Mouse (Mus musculus) kidney, embryonic 16.5 days (tissue): ENCODE data around the gene Ntsr1. TPM values are rescaled to one million over a fixed set of nuclear protein-coding genes. Genes with fewer than 3 reads are reported as not detected.

ENCODE experiments used
- ATAC-seq: fragments of 200-750 bp; cut with Nextera tagmentation; 2 replicates; pipeline ENCODE4 v1.8.0; 2017; ENCODE audit warnings: moderate TSS enrichment; ENCODE audit not compliant: low FRiP score, low TSS enrichment
- H3K27ac ChIP-seq: fragments of 300-500 bp; sonication (generic); 2 replicates; pipeline ENCODE4 v1.5.1; 2014; ENCODE audit warnings: low read length
- H3K27me3 ChIP-seq: fragments of 300-500 bp; sonication (generic); 2 replicates; pipeline ENCODE4 v1.6.1; 2014; ENCODE audit warnings: low read length, control low read depth, mixed read lengths; ENCODE audit not compliant: insufficient read depth
- H3K36me3 ChIP-seq: fragments of 300-500 bp; sonication (generic); 2 replicates; pipeline ENCODE4 v1.6.1; 2014; ENCODE audit warnings: low read length, control low read depth, mixed read lengths; ENCODE audit not compliant: insufficient read depth
- H3K4me1 ChIP-seq: fragments of 300-500 bp; sonication (generic); 2 replicates; pipeline ENCODE4 v1.6.1; 2014; ENCODE audit warnings: low read length, control low read depth, mixed read lengths; ENCODE audit not compliant: insufficient read depth
- H3K4me2 ChIP-seq: fragments of 300-500 bp; sonication (generic); replicated peaks from 2 replicates; pipeline ENCODE4 v1.6.1; 2014; ENCODE audit warnings: low read depth, low read length
- H3K4me3 ChIP-seq: fragments of 300-500 bp; sonication (generic); 2 replicates; pipeline ENCODE4 v1.5.1; 2014; ENCODE audit warnings: mild to moderate bottlenecking, low read length
- H3K9ac ChIP-seq: fragments of 300-500 bp; sonication (generic); replicated peaks from 2 replicates; pipeline ENCODE4 v1.6.1; 2014; ENCODE audit warnings: low read length
- H3K9me3 ChIP-seq: fragments of 300-500 bp; sonication (generic); 2 replicates; pipeline ENCODE4 v1.6.1; 2016; ENCODE audit warnings: low read length, control low read depth
- WGBS: fragments of 180-500 bp; shearing (Covaris S2); extraction: QIAGEN DNeasy Blood & Tissue Kit; methylation state at CpG from one replicate; pipeline ENCODE4 v1.1.7; 2014; 5-methylcytosine and 5-hydroxymethylcytosine counted together
- polyA plus RNA-seq: library from polyadenylated mRNA; unstranded; fragments of >200 nt; fragmentation: Nextera tagmentation; extraction: Ambion mirVana; gene quantifications from 2 replicates; pipeline ENCODE4 v1.2.1, GENCODE M21; 2015

The Ntsr1 gene
- polyA plus RNA-seq, 1 experiment from 2014 or later: 7.4 TPM

- Histone ChIP-seq H3K36me3 (no peaks in the 10 kb centered on the region), H3K27ac (no peak overlapping the region), H3K4me1 (0 out of 2 replicates have a peak, but pooled peaks cover 4% of the 10 kb centered on the region), H3K4me3 (no peak overlapping the region), H3K4me2 (no peak overlapping the region), H3K9me3 (no peaks in the 10 kb centered on the region), H3K27me3 (no peaks in the 10 kb centered on the region), H3K9ac (no peak overlapping the region)
- 64% methylated on average over 9 of the region's 9 CpGs for WGBS
- no peak for ATAC-seq
Observed at GRCm38 (mm10) chr2:180469768-180470167, 30.0 kb upstream of the Ntsr1 start.

GRCm38 (mm10) chr2:180472306-180473079 is 27.3 kb upstream of the Ntsr1 start:
- 0 out of 2 replicates have a peak, but pooled peaks cover 4% of the 10 kb centered on the region for H3K4me1 ChIP-seq
- H3K9me3 ChIP-seq: no peaks in the 10 kb centered on the region
- no peak overlapping the region for H3K9ac ChIP-seq
- no peak overlapping the region for H3K27ac ChIP-seq
- H3K4me2 ChIP-seq: peak overlapping the region; percentile 37
- 5% methylated on average over 21 of the region's 21 CpGs for WGBS
- no peaks in the 10 kb centered on the region for H3K27me3 ChIP-seq
- H3K4me3 ChIP-seq: peak overlapping the region; percentile 12; the same call in 1 of the 2 replicates
- peak; percentile 39 for ATAC-seq
- no peaks in the 10 kb centered on the region for H3K36me3 ChIP-seq

GRCm38 (mm10) chr2:180473080-180473440 is 26.7 kb upstream of the Ntsr1 start:
- H3K27ac ChIP-seq: no peak overlapping the region
- WGBS: 28% methylated on average over 7 of the region's 7 CpGs
- no peaks in the 10 kb centered on the region for H3K36me3 ChIP-seq
- ATAC-seq: peak; percentile 87
- 0 out of 2 replicates have a peak, but pooled peaks cover 4% of the 10 kb centered on the region for H3K4me1 ChIP-seq
- H3K27me3 ChIP-seq: no peaks in the 10 kb centered on the region
- no peak overlapping the region for H3K9ac ChIP-seq
- no peaks in the 10 kb centered on the region for H3K9me3 ChIP-seq
- no peak overlapping the region for H3K4me3 ChIP-seq
- no peak overlapping the region for H3K4me2 ChIP-seq

- Histone ChIP-seq H3K4me2 (no peak overlapping the region), H3K36me3 (no peaks in the 10 kb centered on the region), H3K9me3 (no peaks in the 10 kb centered on the region), H3K4me1 (0 out of 2 replicates have a peak, but pooled peaks cover 4% of the 10 kb centered on the region), H3K27ac (no peak overlapping the region), H3K9ac (no peak overlapping the region), H3K4me3 (no peak overlapping the region), H3K27me3 (no peaks in the 10 kb centered on the region)
- ATAC-seq: no peak
- WGBS: 94% methylated on average over 3 of the region's 3 CpGs
Observed at GRCm38 (mm10) chr2:180474864-180475263, 24.9 kb upstream of the Ntsr1 start.

GRCm38 (mm10) chr2:180482274-180482673 is 17.5 kb upstream of the Ntsr1 start:
- H3K4me1 ChIP-seq: peaks cover 27% of the 10 kb centered on the region
- ATAC-seq: peak; percentile 88
- no peak overlapping the region for H3K4me3 ChIP-seq
- no peaks in the 10 kb centered on the region for H3K9me3 ChIP-seq
- H3K9ac ChIP-seq: no peak overlapping the region
- WGBS: 4% methylated on average over 16 of the region's 16 CpGs
- no peaks in the 10 kb centered on the region for H3K36me3 ChIP-seq
- H3K27ac ChIP-seq: peak overlapping the region; percentile 61
- H3K27me3 ChIP-seq: no peaks in the 10 kb centered on the region
- H3K4me2 ChIP-seq: peak overlapping the region; percentile 17

- Histone ChIP-seq H3K9me3 (no peaks in the 10 kb centered on the region), H3K27me3 (no peaks in the 10 kb centered on the region), H3K4me1 (peaks cover 27% of the 10 kb centered on the region), H3K4me2 (no peak overlapping the region), H3K36me3 (no peaks in the 10 kb centered on the region), H3K4me3 (no peak overlapping the region), H3K9ac (no peak overlapping the region), H3K27ac (peak overlapping the region; percentile 39; the same call in 1 of the 2 replicates)
- peak; percentile 60 for ATAC-seq
- 25% methylated on average over 4 of the region's 4 CpGs for WGBS
Observed at GRCm38 (mm10) chr2:180484882-180485281, 14.9 kb upstream of the Ntsr1 start.

GRCm38 (mm10) chr2:180485306-180485705 is 14.5 kb upstream of the Ntsr1 start:
- Histone ChIP-seq H3K9me3 (no peaks in the 10 kb centered on the region), H3K36me3 (no peaks in the 10 kb centered on the region), H3K27me3 (no peaks in the 10 kb centered on the region), H3K4me2 (no peak overlapping the region), H3K27ac (peak overlapping the region; percentile 39; the same call in 1 of the 2 replicates), H3K4me1 (peaks cover 27% of the 10 kb centered on the region), H3K9ac (no peak overlapping the region), H3K4me3 (no peak overlapping the region)
- peak; percentile 21; the same call in 1 of the 2 replicates for ATAC-seq
- 44% methylated on average over 3 of the region's 3 CpGs for WGBS

- Histone ChIP-seq H3K9ac (no peak overlapping the region), H3K4me3 (no peak overlapping the region), H3K36me3 (no peaks in the 10 kb centered on the region), H3K4me1 (0 out of 2 replicates have a peak, but pooled peaks cover 4% of the 10 kb centered on the region), H3K4me2 (no peak overlapping the region), H3K9me3 (no peaks in the 10 kb centered on the region), H3K27me3 (no peaks in the 10 kb centered on the region), H3K27ac (no peak overlapping the region)
- WGBS: 27% methylated on average over 17 of the region's 17 CpGs
- no peak for ATAC-seq
Observed at GRCm38 (mm10) chr2:180488210-180488751, 11.5 kb upstream of the Ntsr1 start.

- no peak overlapping the region for H3K4me3 ChIP-seq
- no peak for ATAC-seq
- no peaks in the 10 kb centered on the region for H3K9me3 ChIP-seq
- no peak overlapping the region for H3K27ac ChIP-seq
- 67% methylated on average over 8 of the region's 8 CpGs for WGBS
- H3K4me1 ChIP-seq: peaks cover 17% of the 10 kb centered on the region
- no peak overlapping the region for H3K4me2 ChIP-seq
- peaks cover 28% of the 10 kb centered on the region for H3K27me3 ChIP-seq
- H3K36me3 ChIP-seq: no peaks in the 10 kb centered on the region
- no peak overlapping the region for H3K9ac ChIP-seq
Observed at GRCm38 (mm10) chr2:180495906-180496305, 3.9 kb upstream of the Ntsr1 start.

GRCm38 (mm10) chr2:180500726-180501125 is 950 bp downstream of the Ntsr1 start:
- Histone ChIP-seq H3K4me2 (peak overlapping the region; percentile 71), H3K27ac (peak overlapping the region; percentile 44; the same call in 1 of the 2 replicates), H3K27me3 (peaks cover 32% of the 10 kb centered on the region), H3K4me3 (peak overlapping the region; percentile 47), H3K36me3 (no peaks in the 10 kb centered on the region), H3K4me1 (peaks cover 27% of the 10 kb centered on the region), H3K9me3 (no peaks in the 10 kb centered on the region), H3K9ac (peak overlapping the region; percentile 31)
- ATAC-seq: no peak
- 37% methylated on average over 13 of the region's 13 CpGs for WGBS
